Mouse (Mus musculus): ENCODE data around the gene Agtr1a.

Agtr1a gene

DNA sequence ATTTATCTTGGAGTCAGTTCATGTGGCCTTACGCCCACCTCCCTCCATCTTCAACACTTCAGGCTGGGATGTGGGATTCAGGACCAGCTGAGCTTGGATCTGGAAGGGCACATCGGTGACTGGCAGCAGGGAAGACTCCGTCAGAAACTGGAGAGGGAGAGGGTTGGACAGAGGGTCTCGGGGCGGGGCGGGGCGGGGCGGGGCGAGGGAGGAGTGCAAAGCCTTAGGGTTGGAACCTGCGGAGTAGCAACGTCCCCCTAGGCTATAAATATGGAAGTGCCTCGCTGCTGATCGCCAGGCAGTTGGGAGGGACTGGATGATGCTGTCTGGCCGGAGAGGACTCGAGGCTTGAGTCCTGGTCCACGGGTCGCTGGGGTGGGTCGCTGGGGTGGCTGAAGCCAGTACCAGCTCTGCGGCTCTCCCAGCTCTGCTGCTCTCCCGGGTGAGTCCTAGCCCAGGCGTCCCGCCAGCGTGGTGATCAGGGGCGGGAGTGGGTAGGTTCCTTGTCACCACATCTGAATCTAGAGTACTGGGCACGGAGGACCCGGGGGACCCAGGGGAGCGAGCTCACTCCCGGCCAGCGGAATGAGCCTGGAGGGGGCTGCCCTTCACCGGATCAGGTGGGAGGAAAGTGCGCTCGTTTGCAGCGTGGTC lies at the start of gene Agtr1a:
Agtr1a (plus strand) TSS at position 294 of the 654 bp plus-strand sequence.
- DNase-seq (ENCODE audit: extremely low spot score): peak; percentile 84

DNA sequence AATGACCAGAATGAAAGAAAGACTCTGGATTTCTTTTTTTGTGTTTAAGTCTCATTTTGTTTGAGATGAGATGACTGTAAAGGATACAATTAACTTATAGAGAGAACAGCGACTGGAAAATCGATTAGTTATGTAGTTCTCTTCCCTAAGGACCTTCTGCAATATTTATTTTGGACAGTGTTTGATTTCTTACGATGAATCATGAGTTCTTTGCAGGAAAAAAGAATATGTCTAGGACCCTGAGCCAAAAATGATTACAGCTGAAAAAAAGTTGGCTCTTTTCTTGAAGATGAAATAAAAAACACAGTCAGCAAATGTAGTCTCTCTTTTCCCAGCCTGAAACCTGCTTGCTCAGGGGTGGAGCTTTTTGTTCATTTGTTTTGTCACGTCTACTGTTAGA lies 26.0 kb upstream of the Agtr1a start:
- no peak for DNase-seq (ENCODE audit: extremely low spot score)

GRCm38 (mm10) chr13:30324669-30325346 lies 11.4 kb upstream of the Agtr1a start:
- DNase-seq (ENCODE audit: extremely low spot score): no peak

GRCm38 (mm10) chr13:30331061-30331460 lies 5.2 kb upstream of the Agtr1a start:
- DNase-seq (ENCODE audit: extremely low spot score): no peak

DNA sequence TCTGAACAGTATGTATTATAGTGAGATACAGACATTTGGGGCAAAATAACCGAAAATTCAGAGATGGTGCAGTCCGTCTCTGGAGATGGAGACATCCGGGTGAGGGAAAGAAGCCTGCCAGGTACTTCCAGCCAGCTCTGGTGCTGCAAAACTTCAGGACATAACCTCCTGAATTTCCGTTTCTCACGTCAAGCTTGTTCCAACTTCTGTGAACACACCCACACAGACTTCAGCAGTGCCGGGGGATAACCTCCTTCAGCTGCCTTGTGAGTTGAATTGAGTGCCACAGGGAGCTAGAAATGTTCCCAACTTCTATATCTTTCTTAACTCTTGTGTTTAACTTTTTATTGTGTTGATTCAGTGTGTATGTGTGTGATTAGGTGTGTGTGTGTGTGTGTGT lies 4.4 kb upstream of the Agtr1a start:
- DNase-seq (ENCODE audit: extremely low spot score): no peak

DNA sequence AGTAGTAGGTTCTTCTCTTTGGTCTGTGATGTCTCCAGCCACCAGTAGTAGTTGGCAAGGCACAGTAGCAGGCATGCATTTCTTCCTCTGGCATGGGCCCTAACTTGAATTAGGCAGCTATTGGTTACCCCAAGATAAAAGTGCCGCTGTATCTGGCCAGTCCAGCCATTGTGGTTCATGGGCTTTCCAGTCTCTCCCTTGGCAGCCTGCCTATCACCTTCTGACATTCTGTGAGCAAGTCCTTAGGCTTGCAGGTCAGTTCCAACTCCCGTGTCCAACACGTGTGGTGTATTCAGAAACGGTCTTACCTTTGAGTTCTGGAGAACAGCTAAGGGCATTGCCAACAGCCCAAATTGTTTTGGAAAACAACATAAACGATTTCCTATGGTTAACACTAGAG lies 3.7 kb upstream of the Agtr1a start:
- DNase-seq (ENCODE audit: extremely low spot score): no peak

GRCm38 (mm10) chr13:30334667-30335066 lies 1.6 kb upstream of the Agtr1a start:
- DNase-seq (ENCODE audit: extremely low spot score): no peak

- DNase-seq (ENCODE audit: extremely low spot score): no peak
Observed at GRCm38 (mm10) chr13:30336913-30337312, 672 bp downstream of the Agtr1a start.

DNA sequence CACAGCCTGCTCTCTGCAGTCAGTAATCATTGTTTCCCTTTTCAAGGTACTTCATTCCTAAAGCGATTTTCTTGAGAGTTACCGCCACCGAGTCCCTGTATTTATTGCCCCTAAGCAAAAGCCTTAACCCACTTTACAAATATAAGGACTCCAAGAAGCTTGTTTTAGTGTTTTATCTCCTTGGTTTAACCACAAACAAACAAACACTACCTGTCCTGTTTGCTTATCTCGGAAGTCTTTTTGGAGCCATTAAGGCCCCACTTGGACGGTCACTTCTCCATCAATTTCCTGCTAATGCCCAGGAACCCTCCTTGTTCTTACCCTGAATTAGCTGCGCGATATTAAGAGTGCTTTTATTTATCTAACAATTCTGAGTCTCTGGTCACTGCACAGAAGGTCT lies 1.4 kb downstream of the Agtr1a start:
- DNase-seq (ENCODE audit: extremely low spot score): no peak

DNA sequence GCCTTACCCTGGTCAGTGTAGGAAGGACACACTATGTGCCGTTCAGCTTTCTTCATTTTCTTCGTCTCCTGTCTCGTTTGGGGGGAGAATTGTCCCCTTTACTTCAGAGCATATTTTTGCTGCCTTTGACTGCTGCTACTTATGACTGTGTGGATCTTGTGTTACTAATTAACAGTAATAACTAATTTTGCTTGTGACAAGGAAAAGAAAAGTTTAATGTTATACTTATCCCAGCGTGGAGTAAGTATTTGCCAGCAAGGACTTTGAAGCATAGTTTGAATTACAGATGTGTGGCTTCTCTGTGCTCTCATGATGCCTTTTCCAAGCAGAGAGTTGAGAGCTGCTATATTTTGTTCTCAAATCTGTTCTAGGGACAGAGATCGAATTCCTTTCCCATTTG lies 2.3 kb downstream of the Agtr1a start:
- DNase-seq (ENCODE audit: extremely low spot score): no peak

DNA sequence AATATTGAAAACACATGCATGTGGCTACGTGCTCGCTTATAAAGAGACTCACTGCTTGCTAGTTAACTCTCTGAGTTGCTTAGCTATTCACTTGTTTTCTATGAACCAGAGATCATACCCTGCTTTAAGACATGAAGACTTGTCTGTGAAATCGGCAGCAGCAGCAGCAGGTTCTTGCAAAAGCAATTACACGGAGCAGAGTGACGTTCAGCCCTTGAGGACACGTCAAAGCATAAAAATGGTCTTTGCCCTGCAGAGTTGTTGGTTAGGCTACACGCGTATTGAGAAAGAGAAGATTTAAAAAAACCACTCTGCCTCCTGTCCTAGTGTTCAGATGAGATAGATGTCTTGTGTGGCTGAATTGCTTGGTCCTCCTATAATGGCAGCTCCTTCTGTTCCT lies 3.7 kb downstream of the Agtr1a start:
- DNase-seq (ENCODE audit: extremely low spot score): no peak

- DNase-seq (ENCODE audit: extremely low spot score): no peak
Observed at GRCm38 (mm10) chr13:30341987-30342898, 6.0 kb downstream of the Agtr1a start.

- no peak for DNase-seq (ENCODE audit: extremely low spot score)
Observed at GRCm38 (mm10) chr13:30345427-30345913, 9.2 kb downstream of the Agtr1a start.

DNA sequence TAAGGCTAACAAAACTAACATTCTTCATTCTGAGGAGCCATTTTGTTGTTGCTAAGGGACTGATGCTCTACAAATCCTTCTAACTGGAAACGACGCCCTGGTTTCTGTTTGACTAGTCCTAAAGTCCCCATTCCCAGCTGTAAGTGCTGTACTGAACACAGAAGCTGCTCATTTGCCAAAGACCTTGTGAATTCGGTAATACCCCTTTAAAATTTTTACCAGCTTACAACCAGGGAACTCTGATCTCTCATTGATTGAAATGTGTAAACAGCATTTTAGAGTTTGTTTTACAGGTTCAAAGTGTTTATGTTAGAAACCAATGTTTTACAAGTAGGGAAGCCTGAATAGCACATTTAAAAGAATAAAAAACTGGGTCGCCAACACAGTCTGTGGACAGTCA lies 10.6 kb downstream of the Agtr1a start:
- DNase-seq (ENCODE audit: extremely low spot score): no peak

- no peak for DNase-seq (ENCODE audit: extremely low spot score)
Observed at GRCm38 (mm10) chr13:30348306-30348705, 12.1 kb downstream of the Agtr1a start.

DNA sequence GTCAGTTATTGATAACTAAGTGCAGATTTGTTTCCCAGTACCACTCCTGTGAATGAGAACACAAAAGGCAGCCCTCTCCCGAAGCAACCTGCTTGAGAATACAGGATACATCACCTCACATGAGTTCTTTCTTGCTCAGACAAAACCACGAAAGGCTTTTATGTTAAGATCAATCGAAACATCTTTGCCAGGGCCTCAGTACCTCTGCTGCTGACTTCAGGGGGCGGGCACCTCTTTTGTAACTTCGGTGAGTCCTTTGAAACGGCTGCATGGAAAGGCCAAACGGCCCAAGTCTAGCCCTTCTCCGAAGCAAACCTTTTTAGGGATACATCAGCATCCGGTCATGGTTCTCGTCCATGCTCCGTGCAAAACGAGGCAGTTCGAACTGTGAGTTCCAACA lies 15.7 kb downstream of the Agtr1a start:
- DNase-seq (ENCODE audit: extremely low spot score): no peak

- no peak for DNase-seq (ENCODE audit: extremely low spot score)
Observed at GRCm38 (mm10) chr13:30354991-30355580, 18.8 kb downstream of the Agtr1a start.

- DNase-seq (ENCODE audit: extremely low spot score): no peak
Observed at GRCm38 (mm10) chr13:30355979-30356378, 19.7 kb downstream of the Agtr1a start.

GRCm38 (mm10) chr13:30358456-30359168 lies 22.4 kb downstream of the Agtr1a start:
- no peak for DNase-seq (ENCODE audit: extremely low spot score)

GRCm38 (mm10) chr13:30359886-30360285 lies 23.6 kb downstream of the Agtr1a start:
- DNase-seq (ENCODE audit: extremely low spot score): no peak

DNA sequence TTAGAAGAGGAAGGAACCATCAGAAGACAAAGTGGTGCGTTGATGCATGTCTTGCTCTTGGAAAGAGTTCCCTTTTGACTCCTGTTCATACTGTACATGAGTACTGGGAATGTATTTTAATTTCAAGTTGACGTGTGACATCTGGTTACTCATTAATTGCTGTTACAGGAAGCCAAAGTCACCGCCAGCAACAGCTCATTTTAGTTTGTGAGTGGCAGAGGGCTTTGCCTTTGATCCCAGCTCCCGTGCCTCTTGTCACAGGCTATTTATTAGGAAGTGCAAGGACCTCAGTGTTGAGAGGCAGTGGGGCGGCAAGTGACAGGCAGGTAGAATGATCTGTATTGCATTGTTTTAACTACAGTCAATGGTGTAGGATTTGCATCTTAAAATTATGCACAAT lies 24.8 kb downstream of the Agtr1a start:
- no peak for DNase-seq (ENCODE audit: extremely low spot score)
